Mouse (Mus musculus) C2C12 (cell line): ENCODE results near the gene Vps26a. TPM values are rescaled to one million over a fixed set of nuclear protein-coding genes. Genes with fewer than 3 reads are reported as not detected.
A peak's percentile ranks its signal among the peaks of the same experiment; 100 is the strongest.

Experiments used
- H3K27me3 ChIP-seq: one replicate; pipeline ENCODE4 v1.6.1; 2011; ENCODE audit not compliant: control insufficient read depth, insufficient read depth, insufficient read length
- H3K36me3 ChIP-seq: one replicate; pipeline ENCODE4 v1.6.1; 2011; ENCODE audit not compliant: control insufficient read depth, insufficient read depth
- H3K4me3 ChIP-seq: one replicate; pipeline ENCODE4 v1.5.1; 2011; ENCODE audit warnings: mild to moderate bottlenecking, control low read depth; ENCODE audit not compliant: poor library complexity, insufficient read depth, severe bottlenecking
- H3K79me2 ChIP-seq: one replicate; pipeline ENCODE4 v1.6.1; 2011; ENCODE audit not compliant: control insufficient read depth, insufficient read depth
- H3K79me3 ChIP-seq: one replicate; pipeline ENCODE4 v1.6.1; 2011; ENCODE audit warnings: low read depth, control low read depth
- H3ac ChIP-seq: one replicate; pipeline ENCODE3; 2011; ENCODE audit warnings: low read depth; ENCODE audit not compliant: control insufficient read depth, insufficient read length
- CEBPB ChIP-seq: IDR thresholded peaks from one replicate; pipeline ENCODE4 v1.6.1; 2011; ENCODE audit warnings: low read depth, mild to moderate bottlenecking, control low read depth, moderate library complexity
- CTCF ChIP-seq: IDR thresholded peaks from one replicate; pipeline ENCODE4 v1.5.1; 2011; ENCODE audit not compliant: control insufficient read depth, insufficient read depth, insufficient read length
- FOSL1 ChIP-seq: IDR thresholded peaks from one replicate; pipeline ENCODE4 v1.8.0; 2011; ENCODE audit warnings: mild to moderate bottlenecking, low read length; ENCODE audit not compliant: poor library complexity, insufficient read depth, severe bottlenecking
- MAX ChIP-seq: IDR thresholded peaks from one replicate; pipeline ENCODE4 v1.6.1; 2011; ENCODE audit warnings: mild to moderate bottlenecking, control low read depth
- MYOD1 ChIP-seq: IDR thresholded peaks from one replicate; pipeline ENCODE4 v1.6.1; 2011; ENCODE audit warnings: low read depth; ENCODE audit not compliant: control insufficient read depth, insufficient read length
- MYOG ChIP-seq: IDR thresholded peaks from one replicate; pipeline ENCODE4 v1.6.1; 2011; ENCODE audit not compliant: control insufficient read depth, insufficient read length; ENCODE audit errors: extremely low read depth
- USF1 ChIP-seq: IDR thresholded peaks from one replicate; pipeline ENCODE4 v1.6.1; 2011; ENCODE audit warnings: low read depth, mild to moderate bottlenecking, control low read depth, moderate library complexity
- polyA plus RNA-seq: library from polyadenylated mRNA; unstranded; fragments of >200 nt; fragmentation: generic; extraction: Trizol; gene quantifications from one replicate; pipeline ENCODE4 v1.2.1, GENCODE M21; 2012; ENCODE audit warnings: missing spikeins

Gene Vps26a
- polyA plus RNA-seq, 1 experiment: 22.7 TPM

DNA sequence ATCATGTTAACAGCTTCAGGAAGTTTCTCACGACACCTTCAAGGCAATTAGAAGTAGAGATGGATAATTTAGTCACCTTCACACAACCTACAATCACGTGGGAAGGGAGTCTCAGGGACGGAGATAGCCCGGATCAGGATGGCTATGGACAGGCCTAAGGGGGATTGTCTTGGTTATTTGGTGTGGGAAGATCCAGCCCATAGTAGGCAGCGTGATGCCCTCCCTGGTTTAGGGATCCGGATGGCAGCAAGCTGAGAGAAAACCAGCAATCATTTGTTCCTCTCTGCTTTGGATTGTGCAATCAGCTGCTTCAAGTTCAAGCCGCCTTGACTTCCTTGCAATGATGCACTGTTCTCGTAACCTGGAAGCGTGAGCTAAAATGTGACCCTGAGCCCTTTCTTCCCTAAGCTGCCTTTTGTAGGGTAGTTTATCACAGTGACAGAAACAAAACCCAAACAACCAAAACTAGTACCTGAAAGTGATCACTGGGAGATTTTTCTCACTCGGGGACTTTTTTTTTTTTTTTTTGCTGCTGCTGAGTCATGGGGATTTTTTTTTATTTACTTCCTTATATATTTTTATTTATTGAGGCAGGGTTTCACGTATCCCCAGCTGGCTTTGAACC is 22.5 kb upstream of the Vps26a start:
- TF ChIP-seq FOSL1 (no peak), CEBPB (peak; percentile 71)

DNA sequence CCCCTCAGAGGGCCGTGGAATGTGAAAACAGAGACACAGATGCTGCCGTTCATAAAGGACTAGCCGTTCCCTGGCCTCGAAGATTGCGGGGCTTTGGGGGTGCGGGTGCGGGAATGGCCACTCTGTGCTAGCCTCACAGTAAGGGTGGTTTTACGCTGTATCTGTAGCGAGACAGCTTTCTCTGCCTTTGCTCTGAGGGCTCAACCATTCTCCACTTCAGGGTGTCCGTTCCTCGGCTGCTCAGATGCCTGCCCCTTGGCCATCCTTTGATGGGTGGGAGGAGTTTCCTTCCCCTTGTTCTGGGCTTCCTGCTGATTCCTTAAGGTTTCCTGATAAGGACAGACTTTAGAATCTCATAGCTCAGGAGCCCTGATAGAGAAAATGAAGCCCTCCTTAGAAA is 21.9 kb upstream of the Vps26a start:
- TF ChIP-seq CEBPB: no peak
- TF ChIP-seq MYOD1: no peak
- TF ChIP-seq FOSL1: no peak
- TF ChIP-seq CTCF: no peak
- no peak for TF ChIP-seq MYOG
- no peak for TF ChIP-seq MAX
- no peak for TF ChIP-seq USF1
- Histone ChIP-seq H3K79me3 (no peaks in the 10 kb centered on the region), H3K27me3 (peaks cover 7% of the 10 kb centered on the region), H3K36me3 (no peaks in the 10 kb centered on the region), H3K79me2 (no peaks in the 10 kb centered on the region), H3K4me3 (no peak overlapping the region), H3ac (no peak overlapping the region)

More for the DNA sequence above, 22.5 kb upstream of the Vps26a start:
- Histone ChIP-seq H3K36me3 (no peaks in the 10 kb centered on the region), H3K79me3 (no peaks in the 10 kb centered on the region), H3ac (no peak overlapping the region), H3K27me3 (peaks cover 10% of the 10 kb centered on the region), H3K79me2 (no peaks in the 10 kb centered on the region), H3K4me3 (no peak overlapping the region)

DNA sequence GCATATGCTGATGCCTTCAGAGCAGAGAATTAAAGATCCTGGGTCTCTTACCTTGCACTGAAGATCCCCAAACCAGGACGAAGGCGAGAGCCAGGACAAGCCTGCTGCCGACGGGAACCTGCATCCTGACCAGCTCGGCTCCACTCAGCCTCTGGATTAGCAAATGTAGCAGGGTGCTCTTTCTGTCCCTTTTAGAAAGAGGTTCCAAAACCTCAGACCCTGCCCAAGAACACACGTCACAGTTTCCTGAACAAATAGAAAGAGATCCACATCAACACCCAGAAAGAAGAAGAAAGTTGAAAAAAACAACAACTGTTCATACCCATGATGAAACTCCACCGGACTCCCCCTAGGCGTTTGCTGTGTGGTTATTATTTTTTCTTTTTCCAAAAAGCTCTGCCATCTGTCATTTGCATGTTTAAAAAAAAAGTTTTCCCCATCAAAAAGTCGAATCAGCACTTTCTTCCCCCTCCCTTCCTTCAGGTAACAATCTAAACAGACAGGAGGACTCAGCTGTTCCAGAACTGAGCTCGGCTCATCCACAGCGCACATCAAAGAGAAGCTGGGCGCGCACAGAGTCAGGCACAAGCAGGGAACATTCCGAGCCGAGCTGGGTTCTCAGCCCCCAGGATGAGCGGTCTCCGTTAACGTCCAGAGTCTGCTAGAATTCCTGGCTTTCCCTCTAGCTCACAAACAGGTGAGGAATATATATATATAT is 21.1 kb upstream of the Vps26a start:
- Histone ChIP-seq H3K79me3 (no peaks in the 10 kb centered on the region), H3K79me2 (no peaks in the 10 kb centered on the region), H3K36me3 (no peaks in the 10 kb centered on the region), H3ac (no peak overlapping the region), H3K27me3 (peaks cover 4% of the 10 kb centered on the region), H3K4me3 (no peak overlapping the region)
- TF ChIP-seq USF1 (no peak), CEBPB (no peak), MYOD1 (no peak), FOSL1 (no peak), MAX (no peak), MYOG (no peak), CTCF (no peak)

DNA sequence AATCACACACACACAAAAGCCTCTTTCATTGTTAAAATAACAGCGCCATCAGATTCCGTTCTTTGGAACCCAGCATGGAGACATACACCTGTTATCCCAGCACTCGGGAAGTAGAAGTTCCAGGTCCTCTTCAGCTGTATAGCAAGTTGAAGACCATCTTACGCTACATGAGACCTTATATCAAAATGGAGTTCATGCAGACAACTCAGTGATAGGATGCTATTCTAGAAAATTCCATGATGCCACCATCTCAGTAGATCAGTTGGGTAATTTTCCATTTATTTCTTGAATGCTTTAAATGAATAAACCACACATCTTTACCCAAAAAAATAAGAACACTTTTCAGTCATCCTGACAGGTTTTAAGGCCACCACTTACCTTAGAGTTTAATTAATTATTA is 20.5 kb upstream of the Vps26a start:
- no peaks in the 10 kb centered on the region for H3K36me3 ChIP-seq
- no peaks in the 10 kb centered on the region for H3K79me2 ChIP-seq
- no peak overlapping the region for H3K4me3 ChIP-seq
- TF ChIP-seq CTCF (no peak), FOSL1 (no peak), MYOG (no peak), USF1 (no peak), CEBPB (no peak), MYOD1 (no peak), MAX (no peak)
- no peak overlapping the region for H3ac ChIP-seq
- H3K79me3 ChIP-seq: no peaks in the 10 kb centered on the region
- H3K27me3 ChIP-seq: peaks cover 4% of the 10 kb centered on the region

DNA sequence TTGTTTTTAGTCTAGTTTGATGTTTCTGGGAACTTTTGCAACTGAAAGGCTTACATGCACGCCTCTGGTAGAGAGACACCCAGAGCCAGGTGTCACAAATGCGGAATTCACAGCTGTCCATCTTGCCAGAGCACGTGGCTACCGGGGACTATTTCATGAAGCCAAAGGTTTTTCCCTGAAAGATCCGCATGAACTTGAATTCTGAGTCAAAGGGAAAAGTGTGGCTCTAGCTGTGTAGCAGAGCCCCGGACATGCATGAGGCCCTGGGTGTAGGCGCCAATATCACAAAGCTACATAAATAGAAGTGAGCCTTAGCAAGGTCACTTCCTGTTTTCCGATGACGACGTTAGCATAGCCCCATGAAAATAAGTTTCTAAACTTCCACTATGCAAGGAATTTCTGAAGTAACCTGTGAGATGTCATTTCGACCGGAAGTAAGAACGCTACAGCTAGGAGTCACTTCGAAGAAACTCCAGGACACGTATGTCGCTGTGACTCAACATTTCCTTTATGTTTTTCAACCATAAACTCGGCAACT is 19.5 kb upstream of the Vps26a start:
- Histone ChIP-seq H3K79me3 (no peaks in the 10 kb centered on the region), H3K4me3 (no peak overlapping the region), H3K79me2 (no peaks in the 10 kb centered on the region), H3K36me3 (no peaks in the 10 kb centered on the region), H3K27me3 (peaks cover 4% of the 10 kb centered on the region), H3ac (no peak overlapping the region)
- TF ChIP-seq FOSL1 (no peak), USF1 (no peak), CTCF (no peak), CEBPB (no peak), MYOD1 (no peak), MAX (no peak), MYOG (no peak)
